Mouse (Mus musculus) liver, postnatal 0 days (tissue): ENCODE results near the gene 5330417H12Rik.

ENCODE experiments used
- CTCF ChIP-seq: sonication (generic); IDR thresholded peaks from 2 replicates; pipeline ENCODE4 v1.5.1; 2016; ENCODE audit warnings: antibody characterized with exemption, low read depth
- EP300 ChIP-seq: IDR thresholded peaks from 2 replicates; pipeline ENCODE4 v1.6.1; 2016; ENCODE audit warnings: antibody characterized with exemption, low read depth, mild to moderate bottlenecking

GRCm38 (mm10) chr7:107600651-107601050, 24.3 kb downstream of the 5330417H12Rik start:
- TF ChIP-seq CTCF (no peak), EP300 (no peak)
